Mouse (Mus musculus): Measurements from ENCODE around the gene Sapcd1. TPM values are rescaled to one million over a fixed set of nuclear protein-coding genes. Genes with fewer than 3 reads are reported as not detected.
A peak's percentile ranks its signal among the peaks of the same experiment; 100 is the strongest.

Sapcd1 gene
- polyA plus RNA-seq, 1 experiment from 2014 or later = 4.1 TPM

GRCm38 (mm10) chr17:35057090-35057489 lies 29.3 kb upstream of the Sapcd1 start:
- Histone ChIP-seq H3K9me3 (ENCODE audit: low read length) (no peaks in the 10 kb centered on the region), H3K4me2 (ENCODE audit: low read depth, low read length) (no peak overlapping the region), H3K9ac (replicated peaks) (no peak overlapping the region), H3K36me3 (replicated peaks; ENCODE audit: insufficient read depth, low read length) (peaks cover 62% of the 10 kb centered on the region), H3K4me1 (ENCODE audit: insufficient read depth) (peaks cover 23% of the 10 kb centered on the region), H3K27ac (ENCODE audit: low read depth) (no peak overlapping the region), H3K4me3 (ENCODE audit: low read depth, low read length) (no peak overlapping the region), H3K27me3 (ENCODE audit: insufficient read depth, low read length) (no peaks in the 10 kb centered on the region)
- DNase-seq = no peak
- WGBS (ENCODE audit: insufficient replicate concordance) = 47% methylated on average over 3 of the region's 3 CpGs
- TF ChIP-seq CTCF (IDR thresholded peaks at IDR 0.05; ENCODE audit: low read depth) (no peak), EP300 (IDR thresholded peaks at IDR 0.05; ENCODE audit: low read depth) (no peak)
- no peak for ATAC-seq

GRCm38 (mm10) chr17:35055691-35056495 lies 28.1 kb upstream of the Sapcd1 start:
- Histone ChIP-seq H3K27me3 (ENCODE audit: insufficient read depth, low read length) (no peaks in the 10 kb centered on the region), H3K4me3 (ENCODE audit: low read depth, low read length) (no peak overlapping the region), H3K4me2 (ENCODE audit: low read depth, low read length) (no peak overlapping the region), H3K27ac (ENCODE audit: low read depth) (no peak overlapping the region), H3K9me3 (ENCODE audit: low read length) (no peaks in the 10 kb centered on the region), H3K4me1 (ENCODE audit: insufficient read depth) (peaks cover 26% of the 10 kb centered on the region), H3K36me3 (replicated peaks; ENCODE audit: insufficient read depth, low read length) (peaks cover 60% of the 10 kb centered on the region), H3K9ac (replicated peaks) (no peak overlapping the region)
- ATAC-seq = no peak
- no peak for DNase-seq
- TF ChIP-seq CTCF (IDR thresholded peaks at IDR 0.05; ENCODE audit: low read depth) (no peak), EP300 (IDR thresholded peaks at IDR 0.05; ENCODE audit: low read depth) (no peak)
- 90% methylated on average over 7 of the region's 7 CpGs for WGBS (ENCODE audit: insufficient replicate concordance)

- H3K27ac ChIP-seq (ENCODE audit: low read depth) = peak overlapping the region; percentile 98
- 82% methylated on average over 12 of the region's 12 CpGs for WGBS (ENCODE audit: insufficient replicate concordance)
- peak overlapping the region; percentile 99 for H3K4me2 ChIP-seq (ENCODE audit: low read depth, low read length)
- DNase-seq (no peak), ATAC-seq (no peak)
- no peaks in the 10 kb centered on the region for H3K27me3 ChIP-seq (ENCODE audit: insufficient read depth, low read length)
- TF ChIP-seq CTCF (IDR thresholded peaks at IDR 0.05; ENCODE audit: low read depth) = no peak
- no peak for TF ChIP-seq EP300 (IDR thresholded peaks at IDR 0.05; ENCODE audit: low read depth)
- no peaks in the 10 kb centered on the region for H3K9me3 ChIP-seq (ENCODE audit: low read length)
- peak overlapping the region; percentile 68 for H3K4me3 ChIP-seq (ENCODE audit: low read depth, low read length)
- peaks cover 31% of the 10 kb centered on the region for H3K4me1 ChIP-seq (ENCODE audit: insufficient read depth)
- peak overlapping the region; percentile 87 for H3K9ac ChIP-seq (replicated peaks)
- H3K36me3 ChIP-seq (replicated peaks; ENCODE audit: insufficient read depth, low read length) = peaks cover 45% of the 10 kb centered on the region
Measured at GRCm38 (mm10) chr17:35052271-35052798, 24.5 kb upstream of the Sapcd1 start.

- peaks cover 41% of the 10 kb centered on the region for H3K36me3 ChIP-seq (replicated peaks; ENCODE audit: insufficient read depth, low read length)
- peak; percentile 76 for DNase-seq
- no peaks in the 10 kb centered on the region for H3K9me3 ChIP-seq (ENCODE audit: low read length)
- H3K27ac ChIP-seq (ENCODE audit: low read depth) = peak overlapping the region; percentile 98
- peaks cover 38% of the 10 kb centered on the region for H3K4me1 ChIP-seq (ENCODE audit: insufficient read depth)
- no peaks in the 10 kb centered on the region for H3K27me3 ChIP-seq (ENCODE audit: insufficient read depth, low read length)
- H3K9ac ChIP-seq (replicated peaks) = peak overlapping the region; percentile 87
- peak overlapping the region; percentile 68 for H3K4me3 ChIP-seq (ENCODE audit: low read depth, low read length)
- TF ChIP-seq EP300 (IDR thresholded peaks at IDR 0.05; ENCODE audit: low read depth) (peak; percentile 29; the same call in 1 of the 2 replicates), CTCF (IDR thresholded peaks at IDR 0.05; ENCODE audit: low read depth) (no peak)
- 4% methylated on average over 21 of the region's 21 CpGs for WGBS (ENCODE audit: insufficient replicate concordance)
- peak; percentile 53 for ATAC-seq
- H3K4me2 ChIP-seq (ENCODE audit: low read depth, low read length) = peak overlapping the region; percentile 99
Measured at GRCm38 (mm10) chr17:35051156-35052086, 23.6 kb upstream of the Sapcd1 start.

GRCm38 (mm10) chr17:35050126-35050750 lies 22.4 kb upstream of the Sapcd1 start:
- Histone ChIP-seq H3K9ac (replicated peaks) (peak overlapping the region; percentile 87), H3K9me3 (ENCODE audit: low read length) (no peaks in the 10 kb centered on the region), H3K36me3 (replicated peaks; ENCODE audit: insufficient read depth, low read length) (peaks cover 29% of the 10 kb centered on the region), H3K4me1 (ENCODE audit: insufficient read depth) (peaks cover 49% of the 10 kb centered on the region), H3K4me2 (ENCODE audit: low read depth, low read length) (peak overlapping the region; percentile 99), H3K27me3 (ENCODE audit: insufficient read depth, low read length) (no peaks in the 10 kb centered on the region), H3K4me3 (ENCODE audit: low read depth, low read length) (peak overlapping the region; percentile 68), H3K27ac (ENCODE audit: low read depth) (peak overlapping the region; percentile 98)
- 1% methylated on average over 27 of the region's 27 CpGs for WGBS (ENCODE audit: insufficient replicate concordance)
- DNase-seq = peak; percentile 85
- no peak for TF ChIP-seq EP300 (IDR thresholded peaks at IDR 0.05; ENCODE audit: low read depth)
- no peak for TF ChIP-seq CTCF (IDR thresholded peaks at IDR 0.05; ENCODE audit: low read depth)
- peak; percentile 2 for ATAC-seq

Measured in liver, postnatal 0 days (tissue).